Mouse (Mus musculus) adipocyte (in vitro differentiated cells): ENCODE data around the gene Tfap2a.

ENCODE experiments used
- DNase-seq: peaks from one replicate; pipeline ENCODE4 v3.0.0-alpha.2; 2016; ENCODE audit warnings: low spot score

Gene Tfap2a

GRCm38 (mm10) chr13:40711661-40712525, 26.3 kb downstream of the Tfap2a start:
- no peak for DNase-seq

- no peak for DNase-seq
Observed at GRCm38 (mm10) chr13:40710062-40710342, 28.2 kb downstream of the Tfap2a start.

- DNase-seq = no peak
Observed at GRCm38 (mm10) chr13:40709321-40710061, 28.7 kb downstream of the Tfap2a start.

GRCm38 (mm10) chr13:40708913-40709312, 29.3 kb downstream of the Tfap2a start:
- no peak for DNase-seq

- no peak for DNase-seq
Observed at GRCm38 (mm10) chr13:40708271-40708670, 29.9 kb downstream of the Tfap2a start.

- no peak for DNase-seq
Observed at GRCm38 (mm10) chr13:40707646-40708045, 30.5 kb downstream of the Tfap2a start.

GRCm38 (mm10) chr13:40706612-40707011, 31.6 kb downstream of the Tfap2a start:
- no peak for DNase-seq

GRCm38 (mm10) chr13:40705821-40706425, 32.3 kb downstream of the Tfap2a start:
- no peak for DNase-seq

- no peak for DNase-seq
Observed at GRCm38 (mm10) chr13:40704864-40705455, 33.2 kb downstream of the Tfap2a start.

- DNase-seq = no peak
Observed at GRCm38 (mm10) chr13:40703982-40704501, 34.1 kb downstream of the Tfap2a start.

- no peak for DNase-seq
Observed at GRCm38 (mm10) chr13:40703123-40703797, 34.9 kb downstream of the Tfap2a start.

- DNase-seq = no peak
Observed at GRCm38 (mm10) chr13:40702361-40703122, 35.6 kb downstream of the Tfap2a start.

- no peak for DNase-seq
Observed at GRCm38 (mm10) chr13:40701691-40702090, 36.5 kb downstream of the Tfap2a start.

GRCm38 (mm10) chr13:40685790-40686189, 52.4 kb downstream of the Tfap2a start:
- no peak for DNase-seq

- no peak for DNase-seq
Observed at GRCm38 (mm10) chr13:40676730-40677129, 61.4 kb downstream of the Tfap2a start.
